Mouse (Mus musculus) thymus, adult 2 months (tissue): Measurements from ENCODE around the gene Pla2g4e.

ENCODE experiments used
- CTCF ChIP-seq: fragments of 200-500 bp; IDR thresholded peaks from 2 replicates; pipeline ENCODE4 v1.5.1; 2012; ENCODE audit warnings: mild to moderate bottlenecking, control low read depth, low read length, moderate library complexity, borderline replicate concordance; ENCODE audit not compliant: control insufficient read depth, poor library complexity, insufficient read depth; ENCODE audit errors: extremely low read depth
- POLR2A ChIP-seq: fragments of 200-500 bp; IDR thresholded peaks from 2 replicates; pipeline ENCODE4 v1.6.1; 2012; ENCODE audit warnings: mild to moderate bottlenecking, low read length, control low read depth, moderate library complexity; ENCODE audit not compliant: control insufficient read depth, poor library complexity, insufficient read depth; ENCODE audit errors: extremely low read depth

GRCm38 (mm10) chr2:120207028-120207427 lies 38.1 kb downstream of the Pla2g4e start:
- TF ChIP-seq CTCF: no peak
- no peak for TF ChIP-seq POLR2A
